Mouse (Mus musculus) bone marrow, adult 2 months (tissue): Measurements from ENCODE around the gene Rabif. TPM values are rescaled to one million over a fixed set of nuclear protein-coding genes. Genes with fewer than 3 reads are reported as not detected.
"Not testable (repeated sequence)": the region's sequence is repeated elsewhere in the genome, so short reads cannot be mapped to it uniquely, and the experiment has no call there.

Experiments
- H3K27ac ChIP-seq: fragments of 200-500 bp; 2 replicates; pipeline ENCODE4 v1.5.1; 2012; ENCODE audit warnings: low read depth, mild to moderate bottlenecking, control low read depth, inconsistent platforms, low read length; ENCODE audit not compliant: control insufficient read depth, poor library complexity, insufficient read depth
- H3K4me1 ChIP-seq: fragments of 200-500 bp; 2 replicates; pipeline ENCODE4 v1.6.1; 2011; ENCODE audit warnings: low read length; ENCODE audit not compliant: control insufficient read depth, insufficient read depth
- H3K4me3 ChIP-seq: fragments of 200-500 bp; replicated peaks from 2 replicates; pipeline ENCODE3; 2011; ENCODE audit warnings: mild to moderate bottlenecking, low read depth, low read length, control low read depth; ENCODE audit not compliant: control insufficient read depth
- CTCF ChIP-seq: fragments of 200-500 bp; IDR thresholded peaks from 2 replicates; pipeline ENCODE4 v1.5.1; 2011; ENCODE audit warnings: low read length, control low read depth; ENCODE audit not compliant: control insufficient read depth, insufficient read depth
- POLR2A ChIP-seq: fragments of 200-500 bp; IDR thresholded peaks from 2 replicates; pipeline ENCODE4 v1.6.1; 2011; ENCODE audit warnings: low read depth, mild to moderate bottlenecking, control low read depth, low read length, borderline replicate concordance; ENCODE audit not compliant: control insufficient read depth
- WGBS: fragments of 180-500 bp; shearing (Covaris S2); methylation state at CpG from one replicate; pipeline ENCODE4 v1.1.7; 2018; 5-methylcytosine and 5-hydroxymethylcytosine counted together
- polyA plus RNA-seq: library from polyadenylated mRNA; stranded (reverse); fragments of >200 nt; gene quantifications from 2 replicates; pipeline ENCODE4 v1.2.4, GENCODE M21; 2011; ENCODE audit warnings: low replicate concordance; ENCODE audit not compliant: missing spikeins, insufficient read depth, insufficient read length

Rabif gene
- polyA plus RNA-seq, 1 experiment = 10.0 TPM

DNA sequence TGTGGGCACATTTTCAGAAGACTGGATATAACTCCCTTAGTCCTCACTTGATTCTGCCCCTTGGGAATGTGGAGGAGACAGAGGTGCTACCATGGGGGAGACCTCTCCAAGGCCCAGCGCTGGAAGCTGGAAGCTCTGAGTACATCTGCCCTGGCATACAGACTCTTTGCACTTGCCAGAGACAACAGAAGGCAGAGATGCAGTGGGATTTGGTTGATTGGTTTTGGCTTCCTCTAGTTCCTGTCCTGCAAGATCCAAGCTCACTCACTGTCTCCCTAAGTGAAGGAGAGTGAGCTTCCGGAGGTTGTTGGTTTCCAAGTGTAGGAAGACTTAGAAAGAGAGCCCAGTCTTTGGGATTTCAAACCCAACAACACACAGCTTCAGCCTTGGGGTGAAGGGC, 21.4 kb downstream of the Rabif start:
- 76% methylated on average over 2 of the region's 2 CpGs for WGBS
- Histone ChIP-seq H3K4me3 (no peak overlapping the region), H3K4me1 (no peaks in the 10 kb centered on the region; the same call in 1 of the 2 replicates), H3K27ac (no peak overlapping the region)
- TF ChIP-seq POLR2A (no peak), CTCF (no peak)

DNA sequence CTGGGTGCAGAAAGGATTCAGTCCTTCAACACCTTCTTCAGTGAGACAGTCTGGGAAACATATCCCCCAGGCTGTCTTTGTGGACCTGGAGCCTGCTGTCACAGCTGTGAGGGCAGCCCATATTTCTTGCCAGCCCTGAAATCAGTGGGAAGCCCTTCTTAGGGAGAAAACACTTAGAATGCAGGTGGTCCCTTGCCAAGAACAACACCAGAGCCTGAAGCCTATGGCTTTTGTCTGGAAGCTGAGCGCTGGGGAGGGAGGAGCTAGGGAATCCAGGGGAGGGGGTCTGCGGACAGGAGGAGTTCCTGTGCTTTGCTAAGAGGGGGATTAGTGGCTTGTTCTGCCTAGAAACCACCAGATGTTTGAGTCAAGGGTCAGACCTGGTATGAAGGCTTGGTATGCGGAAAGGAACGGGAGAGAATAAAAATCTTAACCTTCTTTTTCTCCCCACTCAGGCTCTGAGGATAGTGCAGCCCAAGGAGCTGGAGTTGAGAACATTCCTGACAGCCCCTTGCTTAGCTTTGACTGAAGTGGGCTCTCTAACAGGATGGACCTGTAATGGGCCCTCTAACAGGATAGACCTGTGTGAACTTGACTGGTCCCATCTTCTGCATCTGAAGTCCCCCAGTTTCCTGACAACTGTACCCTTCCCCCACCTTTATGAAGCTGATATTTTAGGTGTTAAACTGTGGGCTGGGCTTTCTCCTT, 22.2 kb downstream of the Rabif start:
- Histone ChIP-seq H3K27ac (no peak overlapping the region), H3K4me3 (no peak overlapping the region), H3K4me1 (no peaks in the 10 kb centered on the region; the same call in 1 of the 2 replicates)
- WGBS = 82% methylated on average over 4 of the region's 4 CpGs
- TF ChIP-seq CTCF (no peak), POLR2A (no peak)

DNA sequence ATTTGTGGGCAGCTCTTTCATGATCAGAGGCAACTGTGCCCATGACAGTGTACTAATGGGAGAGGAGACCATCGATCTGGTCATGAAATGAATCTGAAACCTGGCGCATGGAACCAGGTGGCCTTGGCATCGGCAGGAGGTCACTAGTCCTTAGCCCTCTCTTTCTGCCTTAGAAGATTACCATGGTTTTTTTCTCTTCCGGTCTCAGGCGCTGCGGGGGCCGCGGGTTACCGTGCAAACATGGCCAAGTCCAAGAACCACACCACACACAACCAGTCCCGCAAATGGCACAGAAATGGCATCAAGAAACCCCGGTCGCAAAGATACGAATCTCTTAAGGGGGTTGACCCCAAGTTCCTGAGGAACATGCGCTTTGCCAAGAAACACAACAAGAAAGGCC, 23.4 kb downstream of the Rabif start:
- H3K4me1 ChIP-seq, H3K27ac ChIP-seq: not testable (repeated sequence)
- 85% methylated on average over 14 of the region's 14 CpGs for WGBS

DNA sequence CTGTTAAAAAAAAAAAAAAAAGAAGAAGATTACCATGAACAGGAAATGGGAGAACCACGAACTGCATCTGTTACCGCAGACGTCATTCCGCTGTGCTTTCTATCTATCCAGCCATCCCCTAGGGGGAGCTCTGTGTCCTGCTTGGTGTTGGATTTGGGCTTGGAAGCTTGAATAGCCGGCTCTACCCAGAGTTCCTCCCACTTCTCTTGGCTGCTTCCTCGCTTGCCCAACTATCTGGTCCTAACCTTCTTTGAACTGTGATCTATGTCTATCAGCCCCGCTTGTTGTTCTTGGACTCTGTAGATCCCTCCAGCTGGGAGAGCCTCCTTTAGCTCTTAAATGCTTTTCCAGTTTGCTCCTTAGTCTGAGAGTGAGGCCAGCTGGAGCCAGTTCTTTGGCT, 24.2 kb downstream of the Rabif start:
- WGBS = 2% methylated on average over 7 of the region's 7 CpGs
- Histone ChIP-seq H3K4me1 (peaks cover 2% of the 10 kb centered on the region), H3K4me3 (no peak overlapping the region), H3K27ac (no peak overlapping the region)
- peak; percentile 87 for TF ChIP-seq CTCF
- no peak for TF ChIP-seq POLR2A

More for the DNA sequence above, 23.4 kb downstream of the Rabif start:
- not testable (repeated sequence) for H3K4me3 ChIP-seq

DNA sequence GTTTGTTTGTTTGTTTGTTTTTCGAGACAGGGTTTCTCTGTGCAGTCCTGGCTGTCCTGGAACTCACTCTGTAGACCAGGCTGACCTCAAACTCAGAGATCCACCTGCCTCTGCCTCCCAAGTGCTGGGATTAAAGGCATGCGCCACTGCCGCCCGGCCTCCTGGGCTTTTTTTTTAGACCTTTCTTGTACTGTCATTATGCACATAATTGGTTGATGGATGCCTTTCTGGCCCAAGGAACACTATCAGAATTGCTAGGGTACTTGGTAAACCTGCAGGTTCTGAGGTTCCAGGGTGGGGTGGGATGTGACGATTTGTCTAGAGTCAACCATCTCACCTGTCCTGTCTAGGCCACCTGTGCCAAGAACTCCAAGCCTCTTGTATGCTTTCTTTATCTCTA, 24.8 kb downstream of the Rabif start:
- H3K4me1 ChIP-seq, H3K4me3 ChIP-seq, H3K27ac ChIP-seq: not testable (repeated sequence)
- 89% methylated on average over 5 of the region's 5 CpGs for WGBS

DNA sequence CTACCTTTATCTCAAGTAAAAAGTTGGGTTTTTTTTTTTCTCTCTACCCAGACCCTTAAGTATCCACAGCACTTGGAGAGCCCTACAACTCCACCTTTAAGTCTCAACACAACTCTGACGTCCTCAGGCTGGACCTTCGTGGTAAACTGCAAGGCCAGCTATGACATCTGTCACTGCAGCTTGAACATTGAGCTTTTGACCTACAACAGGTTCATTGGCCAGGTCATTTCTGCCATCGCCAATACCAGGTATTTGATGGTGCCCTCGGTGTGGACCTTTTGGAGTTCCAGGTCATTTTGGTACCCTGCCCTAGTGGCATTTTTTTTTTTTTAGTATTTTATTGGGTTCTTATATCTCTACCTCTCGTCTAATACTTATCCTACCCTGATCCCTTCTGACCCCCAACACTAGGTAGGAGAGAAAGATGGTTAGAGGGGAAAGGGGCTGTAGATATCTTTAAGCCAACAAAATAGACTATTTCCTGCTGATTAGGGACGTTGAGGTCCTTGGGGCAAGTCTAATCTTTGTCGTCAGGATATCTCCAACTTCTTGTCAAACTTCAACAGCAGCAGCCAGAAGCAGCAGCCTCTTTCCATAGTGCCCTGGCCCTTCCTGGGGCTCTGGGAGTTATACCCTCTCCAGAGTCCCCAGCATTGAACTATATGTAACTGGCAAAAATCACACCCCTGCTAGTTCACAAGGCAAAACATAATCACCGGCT, 25.7 kb downstream of the Rabif start:
- Histone ChIP-seq H3K4me1 (peaks cover 2% of the 10 kb centered on the region), H3K27ac (no peak overlapping the region), H3K4me3 (no peak overlapping the region)
- TF ChIP-seq POLR2A (no peak), CTCF (no peak)
- 67% methylated on average over 8 of the region's 8 CpGs for WGBS

DNA sequence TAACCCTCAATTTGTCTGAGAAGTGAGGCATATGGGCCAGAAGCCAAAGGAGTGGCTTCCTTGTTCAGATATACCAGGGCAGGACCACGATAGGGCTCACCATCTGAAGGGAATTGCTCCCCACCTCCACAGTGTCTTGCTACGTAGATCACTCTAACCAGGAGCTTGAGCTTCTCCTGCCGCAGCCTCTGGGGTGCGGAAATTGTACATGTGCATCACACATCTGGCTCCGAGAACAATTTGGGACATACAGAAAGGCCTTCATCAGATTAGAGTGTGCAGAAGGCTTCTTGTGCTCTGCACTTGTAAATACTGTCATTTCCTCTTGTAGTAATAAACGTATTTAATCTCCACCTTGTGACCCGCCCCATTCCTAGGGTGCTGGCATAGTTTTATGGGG, 26.7 kb downstream of the Rabif start:
- Histone ChIP-seq H3K4me1 (peaks cover 2% of the 10 kb centered on the region), H3K4me3 (no peak overlapping the region), H3K27ac (no peak overlapping the region)
- WGBS = 60% methylated on average over 7 of the region's 7 CpGs
- no peak for TF ChIP-seq CTCF
- no peak for TF ChIP-seq POLR2A

DNA sequence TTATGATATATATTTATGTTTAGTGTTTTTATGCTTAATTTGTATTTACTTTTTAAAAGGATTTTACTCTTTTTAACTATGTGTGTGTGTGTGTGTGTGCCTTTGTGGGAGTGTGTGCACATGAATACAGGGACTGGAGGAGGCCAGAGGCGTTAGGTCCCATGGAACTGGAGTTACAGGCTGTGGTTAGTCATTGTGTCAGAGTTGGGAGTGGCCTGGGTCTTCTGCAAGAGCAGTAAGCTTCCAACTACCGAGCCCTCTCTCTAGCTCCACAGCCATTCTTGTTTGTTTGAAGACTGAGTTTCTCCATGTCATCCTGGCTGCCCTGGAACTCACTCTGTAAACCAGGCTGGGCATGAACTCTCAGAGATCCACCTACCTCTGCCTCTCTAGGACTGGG, 27.9 kb downstream of the Rabif start:
- H3K27ac ChIP-seq = peak overlapping the region; percentile 11; the same call in 1 of the 2 replicates
- WGBS = 18% methylated on average over 2 of the region's 2 CpGs
- no peak overlapping the region for H3K4me3 ChIP-seq
- no peak for TF ChIP-seq CTCF
- no peak for TF ChIP-seq POLR2A
- peaks cover 2% of the 10 kb centered on the region for H3K4me1 ChIP-seq

DNA sequence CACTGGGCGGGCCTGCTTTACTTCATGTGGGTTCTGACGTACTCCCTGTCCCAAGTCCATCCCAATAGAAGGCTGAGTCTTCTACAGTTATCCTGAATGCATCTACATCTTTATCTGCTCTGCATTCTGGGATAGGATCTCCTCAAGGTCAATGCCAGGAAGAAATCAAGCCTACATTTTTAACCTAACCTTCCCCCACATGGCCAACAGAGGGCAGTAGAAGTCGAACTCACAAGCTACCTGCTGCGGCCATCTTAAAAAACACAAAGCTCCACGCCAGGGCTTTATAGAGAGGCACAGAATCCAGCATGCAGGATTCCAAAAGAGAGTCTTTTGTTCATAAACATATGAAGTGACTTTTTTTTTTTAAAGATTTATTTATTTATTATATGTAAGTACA, 30.0 kb downstream of the Rabif start:
- TF ChIP-seq POLR2A (no peak), CTCF (peak; percentile 60)
- H3K4me3 ChIP-seq = no peak overlapping the region
- peaks cover 2% of the 10 kb centered on the region for H3K4me1 ChIP-seq
- 57% methylated on average over 5 of the region's 5 CpGs for WGBS
- no peak overlapping the region for H3K27ac ChIP-seq
